Mouse (Mus musculus): ENCODE measurements around the gene Litaf. TPM values are rescaled to one million over a fixed set of nuclear protein-coding genes. Genes with fewer than 3 reads are reported as not detected.

Gene Litaf
- total and polyA plus RNA-seq, 3 experiments, result 97.5 to 178 (median 154) TPM

DNA sequence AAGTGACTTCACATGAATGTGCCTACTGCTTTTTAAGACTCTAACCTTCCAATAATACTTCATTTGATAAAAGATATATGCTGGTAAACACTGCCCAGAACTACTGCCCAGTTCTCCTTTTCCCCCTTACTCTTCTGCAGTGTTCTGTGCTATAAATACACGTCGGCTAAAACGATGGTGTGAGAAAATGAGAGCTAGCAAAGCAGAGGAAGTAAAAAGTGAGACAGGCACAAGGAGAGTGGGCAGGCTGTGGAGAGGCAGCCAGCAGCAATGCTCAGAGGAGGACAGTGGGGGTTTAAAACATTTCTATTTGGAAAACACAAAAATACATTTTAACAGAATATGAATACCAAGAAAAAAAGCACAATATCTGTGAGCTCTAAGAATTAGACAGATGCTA is 26.6 kb upstream of the Litaf start:
- Histone ChIP-seq H3K4me2 (ENCODE audit: insufficient read depth, low read depth, poor library complexity, severe bottlenecking) (0 out of 2 replicates have a peak overlapping the region, but pooled peaks have one; percentile 4), H3K36me3 (replicated peaks in 1 of 2; ENCODE audit: control insufficient read depth in 1 of 2, insufficient read depth in 1 of 2, low read length in 1 of 2) (peaks cover 63 to 92% of the 10 kb centered on the region in 2 experiments), H3K9me3 (replicated peaks; ENCODE audit: low read length) (no peaks in the 10 kb centered on the region), H3K27ac (ENCODE audit: insufficient read depth, low read depth) (peak overlapping the region; percentile 34; the same call in 1 of the 2 replicates), H3K4me1 (ENCODE audit: control insufficient read depth in 1 of 2, insufficient read depth in 2 of 2) (peaks cover 18 to 92% of the 10 kb centered on the region in 2 experiments), H3K79me2 (replicated peaks; ENCODE audit: control insufficient read depth, extremely low read depth, insufficient read depth, poor library complexity, severe bottlenecking) (peaks cover 5% of the 10 kb centered on the region), H3K4me3 (replicated peaks in 1 of 3; ENCODE audit: low read depth in 2 of 3, low read length in 2 of 3, poor library complexity in 1 of 3) (no peak overlapping the region), H3K9ac (ENCODE audit: insufficient read depth, low read depth) (no peak overlapping the region), H3K27me3 (replicated peaks) (no peaks in the 10 kb centered on the region)
- in situ Hi-C loops (cut with MboI; ENCODE audit: low pct_ligation_motif_present, low pct_unique_long_range_greater_than_20kb, low sequenced_read_pairs), result loop anchor here (10.0 kb wide), 1 partner anchor 48 kb away; no protein-coding TSS in a partner anchor
- DNase-seq (ENCODE audit: extremely low read depth), result peak; percentile 56
- no peak for TF ChIP-seq SMC3 (IDR thresholded peaks at IDR 0.05; ENCODE audit: low read depth, low read length)
- no peak for TF ChIP-seq MYC (IDR thresholded peaks at IDR 0.05; ENCODE audit: low read depth, low read length)
- TF ChIP-seq E2F4 (IDR thresholded peaks at IDR 0.05; ENCODE audit: insufficient replicate concordance, low read depth, low read length), result no peak
- TF ChIP-seq USF2 (conservative IDR thresholded peaks at IDR 0.05; ENCODE audit: low read depth, low read length), result no peak
- peak; percentile 83 for TF ChIP-seq MEF2A (IDR thresholded peaks at IDR 0.05; ENCODE audit: borderline replicate concordance, low read depth, low read length)
- no peak for TF ChIP-seq POLR2A (IDR thresholded peaks at IDR 0.05; ENCODE audit: low read depth, low read length)
- TF ChIP-seq USF1 (IDR thresholded peaks at IDR 0.05; ENCODE audit: low read depth, low read length), result no peak
- TF ChIP-seq CHD1 (IDR thresholded peaks at IDR 0.05; ENCODE audit: low read depth, low read length), result no peak
- no peak for TF ChIP-seq TCF12 (IDR thresholded peaks at IDR 0.05; ENCODE audit: low read depth, low read length)
- no peak for TF ChIP-seq KAT2A (IDR thresholded peaks at IDR 0.05; ENCODE audit: insufficient replicate concordance, low read length)
- no peak for TF ChIP-seq RAD21 (IDR thresholded peaks at IDR 0.05; ENCODE audit: low read depth, low read length)
- TF ChIP-seq ETS1 (conservative IDR thresholded peaks at IDR 0.05; ENCODE audit: low read depth, low read length), result 0 out of 2 replicates have a peak, but pooled peaks have one; percentile 13
- TF ChIP-seq IRF4 (IDR thresholded peaks at IDR 0.05; ENCODE audit: low read depth, low read length), result 0 out of 2 replicates have a peak, but pooled peaks have one; percentile 22
- no peak for TF ChIP-seq HCFC1 (IDR thresholded peaks at IDR 0.05; ENCODE audit: low read depth, low read length)
- dilution Hi-C loops (cut with MboI; ENCODE audit: extremely low pct_ligation_motif_present, extremely low pct_unique_long_range_greater_than_20kb, low sequenced_read_pairs), result no loop called here

DNA sequence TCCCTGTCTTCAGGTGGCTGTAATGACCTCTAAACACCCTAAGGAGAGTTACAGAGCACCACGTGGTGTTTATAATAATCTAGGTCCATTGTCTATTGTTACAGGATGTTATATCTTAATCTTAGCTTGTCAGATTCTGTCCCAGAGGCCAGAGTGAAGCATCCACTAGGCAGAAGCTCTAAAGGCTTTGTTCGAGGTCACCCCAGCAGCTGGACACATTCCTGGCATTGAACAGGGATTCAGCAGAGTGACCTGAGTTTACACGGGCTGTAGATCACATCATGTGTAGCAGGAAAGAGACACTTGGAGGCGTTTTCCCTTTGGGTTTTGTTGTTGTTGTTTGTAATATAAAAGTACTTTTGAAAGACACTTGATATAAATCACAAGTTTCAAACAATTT is 26.1 kb upstream of the Litaf start:
- no peak for DNase-seq (ENCODE audit: extremely low read depth)
- Histone ChIP-seq H3K36me3 (replicated peaks in 1 of 2; ENCODE audit: control insufficient read depth in 1 of 2, insufficient read depth in 1 of 2, low read length in 1 of 2) (peaks cover 64 to 92% of the 10 kb centered on the region in 2 experiments), H3K27me3 (replicated peaks) (no peaks in the 10 kb centered on the region), H3K79me2 (replicated peaks; ENCODE audit: control insufficient read depth, extremely low read depth, insufficient read depth, poor library complexity, severe bottlenecking) (peaks cover 4% of the 10 kb centered on the region), H3K4me2 (ENCODE audit: insufficient read depth, low read depth, poor library complexity, severe bottlenecking) (no peak overlapping the region), H3K4me1 (ENCODE audit: control insufficient read depth in 1 of 2, insufficient read depth in 2 of 2) (peaks cover 18 to 94% of the 10 kb centered on the region in 2 experiments), H3K27ac (ENCODE audit: insufficient read depth, low read depth) (peak overlapping the region; percentile 71), H3K9ac (ENCODE audit: insufficient read depth, low read depth) (no peak overlapping the region), H3K9me3 (replicated peaks; ENCODE audit: low read length) (no peaks in the 10 kb centered on the region), H3K4me3 (replicated peaks in 1 of 3; ENCODE audit: low read depth in 2 of 3, low read length in 2 of 3, poor library complexity in 1 of 3) (no peak overlapping the region)
- in situ Hi-C loops (cut with MboI; ENCODE audit: low pct_ligation_motif_present, low pct_unique_long_range_greater_than_20kb, low sequenced_read_pairs) (loop anchor here (10.0 kb wide), 1 partner anchor 47 kb away; no protein-coding TSS in a partner anchor), dilution Hi-C loops (cut with MboI; ENCODE audit: extremely low pct_ligation_motif_present, extremely low pct_unique_long_range_greater_than_20kb, low sequenced_read_pairs) (no loop called here)
- TF ChIP-seq CTCF (conservative IDR thresholded peaks at IDR 0.05 in 1 of 2, IDR thresholded peaks at IDR 0.05 in 1 of 2; ENCODE audit: low read depth in 2 of 2, low read length in 2 of 2) (no peak), JUN (IDR thresholded peaks at IDR 0.05; ENCODE audit: insufficient read depth, low read depth, low read length) (no peak), MXI1 (IDR thresholded peaks at IDR 0.05; ENCODE audit: low read depth, low read length) (no peak), ETS1 (conservative IDR thresholded peaks at IDR 0.05; ENCODE audit: low read depth, low read length) (no peak), BHLHE40 (IDR thresholded peaks at IDR 0.05; ENCODE audit: low read depth, low read length) (no peak), EP300 (IDR thresholded peaks at IDR 0.05; ENCODE audit: low read length) (no peak), ZKSCAN1 (IDR thresholded peaks at IDR 0.05; ENCODE audit: borderline replicate concordance, low read depth, low read length) (no peak), ZNF384 (IDR thresholded peaks at IDR 0.05; ENCODE audit: low read depth, low read length) (no peak), POLR2A (IDR thresholded peaks at IDR 0.05; ENCODE audit: low read depth, low read length) (no peak), ZMIZ1 (IDR thresholded peaks at IDR 0.05; ENCODE audit: low read depth, low read length) (no peak), TBP (conservative IDR thresholded peaks at IDR 0.05; ENCODE audit: low read depth, low read length) (no peak)
